Mouse (Mus musculus) midbrain, postnatal 0 days (tissue): Measurements from ENCODE around the gene Zdhhc23. TPM values are rescaled to one million over a fixed set of nuclear protein-coding genes. Genes with fewer than 3 reads are reported as not detected.

Experiments
- ATAC-seq: fragments of 200-750 bp; cut with Nextera tagmentation; 2 replicates; pipeline ENCODE4 v1.8.0; 2017; ENCODE audit warnings: moderate number of reproducible peaks, mild to moderate bottlenecking, moderate TSS enrichment, moderate library complexity; ENCODE audit not compliant: low FRiP score
- DNase-seq: peaks from one replicate; pipeline ENCODE4 v3.0.0-alpha.2; 2015; ENCODE audit warnings: low spot score
- H3K27ac ChIP-seq: fragments of 300-500 bp; sonication (generic); 2 replicates; pipeline ENCODE4 v1.5.1; 2014; ENCODE audit warnings: low read depth, mild to moderate bottlenecking, low read length, mixed read lengths
- H3K27me3 ChIP-seq: fragments of 300-500 bp; sonication (generic); 2 replicates; pipeline ENCODE4 v1.6.1; 2014; ENCODE audit warnings: low read length, control low read depth, mixed read lengths; ENCODE audit not compliant: insufficient read depth
- H3K36me3 ChIP-seq: fragments of 300-500 bp; sonication (generic); 2 replicates; pipeline ENCODE4 v1.6.1; 2014; ENCODE audit warnings: low read length, control low read depth, mixed read lengths; ENCODE audit not compliant: insufficient read depth
- H3K4me1 ChIP-seq: fragments of 300-500 bp; sonication (generic); 2 replicates; pipeline ENCODE4 v1.6.1; 2014; ENCODE audit warnings: mild to moderate bottlenecking, control low read depth, antibody characterized with exemption, low read length, mixed read lengths; ENCODE audit not compliant: insufficient read depth
- H3K4me2 ChIP-seq: fragments of 300-500 bp; sonication (generic); 2 replicates; pipeline ENCODE4 v1.6.1; 2014; ENCODE audit warnings: low read depth, mild to moderate bottlenecking, low read length, mixed read lengths; ENCODE audit not compliant: poor library complexity, severe bottlenecking
- H3K4me3 ChIP-seq: fragments of 300-500 bp; sonication (generic); 2 replicates; pipeline ENCODE4 v1.5.1; 2014; ENCODE audit warnings: low read depth, mild to moderate bottlenecking, low read length, moderate library complexity
- H3K9ac ChIP-seq: fragments of 300-500 bp; sonication (generic); replicated peaks from 2 replicates; pipeline ENCODE4 v1.6.1; 2014; ENCODE audit warnings: mild to moderate bottlenecking, low read length, moderate library complexity, mixed read lengths; ENCODE audit not compliant: poor library complexity, severe bottlenecking
- H3K9me3 ChIP-seq: fragments of 300-500 bp; sonication (generic); 2 replicates; pipeline ENCODE4 v1.6.1; 2016; ENCODE audit warnings: low read length, control low read depth
- CTCF ChIP-seq: IDR thresholded peaks from 2 replicates; pipeline ENCODE4 v1.5.1; 2016; ENCODE audit warnings: antibody characterized with exemption, mild to moderate bottlenecking
- WGBS: fragments of 180-500 bp; shearing (Covaris S2); extraction: QIAGEN DNeasy Blood & Tissue Kit; methylation state at CpG from one replicate; pipeline ENCODE4 v1.1.7; 2014; 5-methylcytosine and 5-hydroxymethylcytosine counted together
- polyA plus RNA-seq: library from polyadenylated mRNA; unstranded; fragments of >200 nt; fragmentation: Nextera tagmentation; extraction: Ambion mirVana; gene quantifications from 2 replicates; pipeline ENCODE4 v1.2.1, GENCODE M21; 2015
- total RNA-seq: library from RNA; depleted of rRNA; stranded (reverse); fragments of >200 nt; gene quantifications from 2 replicates; pipeline ENCODE4 v1.2.3, GENCODE M21; 2014; rRNA removed

Zdhhc23 gene
- total RNA-seq = 7.6 and 8.5 TPM in 2 replicates
- polyA plus RNA-seq = 2.6 and 2.9 TPM in 2 replicates

- Histone ChIP-seq H3K4me1 (no peaks in the 10 kb centered on the region), H3K4me2 (peak within 1 kb of the TSS; percentile 96), H3K36me3 (no peaks in the 10 kb centered on the region), H3K4me3 (peak within 1 kb of the TSS; percentile 88), H3K9me3 (no peaks in the 10 kb centered on the region), H3K9ac (peak within 1 kb of the TSS; percentile 70), H3K27ac (0 out of 2 replicates have a peak within 1 kb of the TSS, but pooled peaks have one; percentile 26), H3K27me3 (no peaks in the 10 kb centered on the region)
- DNase-seq (no peak), ATAC-seq (peak; percentile 66)
- WGBS = 1% methylated on average over 88 of the region's 103 CpGs
- TF ChIP-seq CTCF = no peak
These were observed at the start of gene Zdhhc23 for GRCm38 (mm10) chr16:43979328-43980109. Gene Zdhhc23 (minus strand): TSS chr16:43979791.

DNA sequence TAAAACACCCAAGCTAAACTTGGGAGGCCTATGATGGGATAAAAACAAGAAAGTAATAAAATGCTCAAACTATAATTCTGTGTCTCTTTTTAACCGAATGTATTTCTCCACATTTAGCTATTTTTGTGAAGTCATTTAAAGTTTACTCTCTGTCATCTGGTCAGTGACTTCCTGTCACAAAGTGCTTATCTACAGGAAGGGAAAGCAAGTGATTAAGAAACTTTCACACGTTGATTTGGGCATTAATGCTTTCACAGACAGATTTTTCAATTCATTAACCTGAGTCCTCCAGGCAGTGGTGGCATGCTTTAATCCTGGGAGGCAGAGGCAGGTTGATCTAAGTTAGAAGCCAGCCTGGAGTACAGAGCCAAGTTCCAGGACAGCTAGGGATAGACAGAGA lies 49.7 kb upstream of the Zdhhc23 start:
- TF ChIP-seq CTCF = no peak
- H3K4me3 ChIP-seq = no peak overlapping the region
- DNase-seq (no peak), ATAC-seq (no peak)
- no peaks in the 10 kb centered on the region for H3K36me3 ChIP-seq
- H3K27me3 ChIP-seq = no peaks in the 10 kb centered on the region
- H3K9ac ChIP-seq = no peak overlapping the region
- H3K4me2 ChIP-seq = no peak overlapping the region
- no peaks in the 10 kb centered on the region for H3K9me3 ChIP-seq
- H3K27ac ChIP-seq = no peak overlapping the region
- 63% methylated on average over 2 of the region's 2 CpGs for WGBS
- H3K4me1 ChIP-seq = no peaks in the 10 kb centered on the region

GRCm38 (mm10) chr16:44026822-44027221 lies 47.2 kb upstream of the Zdhhc23 start:
- H3K36me3 ChIP-seq = no peaks in the 10 kb centered on the region
- no peak overlapping the region for H3K9ac ChIP-seq
- 79% methylated on average over 9 of the region's 9 CpGs for WGBS
- no peak overlapping the region for H3K4me2 ChIP-seq
- no peak for TF ChIP-seq CTCF
- H3K9me3 ChIP-seq = no peaks in the 10 kb centered on the region
- DNase-seq (no peak), ATAC-seq (no peak)
- H3K27me3 ChIP-seq = no peaks in the 10 kb centered on the region
- no peak overlapping the region for H3K4me3 ChIP-seq
- no peaks in the 10 kb centered on the region for H3K4me1 ChIP-seq
- no peak overlapping the region for H3K27ac ChIP-seq

- Histone ChIP-seq H3K27me3 (no peaks in the 10 kb centered on the region), H3K27ac (no peak overlapping the region), H3K4me1 (no peaks in the 10 kb centered on the region), H3K36me3 (no peaks in the 10 kb centered on the region), H3K9ac (no peak overlapping the region), H3K4me3 (no peak overlapping the region), H3K4me2 (no peak overlapping the region), H3K9me3 (no peaks in the 10 kb centered on the region)
- DNase-seq = no peak
- no peak for TF ChIP-seq CTCF
- ATAC-seq = no peak
- 64% methylated on average over 6 of the region's 6 CpGs for WGBS
These were observed 46.6 kb upstream of the Zdhhc23 start for GRCm38 (mm10) chr16:44026210-44026609.

- WGBS = 90% methylated on average over 2 of the region's 2 CpGs
- Histone ChIP-seq H3K9ac (no peak overlapping the region), H3K36me3 (no peaks in the 10 kb centered on the region), H3K4me2 (no peak overlapping the region), H3K27ac (no peak overlapping the region), H3K4me1 (no peaks in the 10 kb centered on the region), H3K9me3 (no peaks in the 10 kb centered on the region), H3K27me3 (0 out of 2 replicates have a peak, but pooled peaks cover 4% of the 10 kb centered on the region), H3K4me3 (no peak overlapping the region)
- no peak for TF ChIP-seq CTCF
- DNase-seq (no peak), ATAC-seq (no peak)
These were observed 39.5 kb upstream of the Zdhhc23 start for GRCm38 (mm10) chr16:44018986-44019548.

DNA sequence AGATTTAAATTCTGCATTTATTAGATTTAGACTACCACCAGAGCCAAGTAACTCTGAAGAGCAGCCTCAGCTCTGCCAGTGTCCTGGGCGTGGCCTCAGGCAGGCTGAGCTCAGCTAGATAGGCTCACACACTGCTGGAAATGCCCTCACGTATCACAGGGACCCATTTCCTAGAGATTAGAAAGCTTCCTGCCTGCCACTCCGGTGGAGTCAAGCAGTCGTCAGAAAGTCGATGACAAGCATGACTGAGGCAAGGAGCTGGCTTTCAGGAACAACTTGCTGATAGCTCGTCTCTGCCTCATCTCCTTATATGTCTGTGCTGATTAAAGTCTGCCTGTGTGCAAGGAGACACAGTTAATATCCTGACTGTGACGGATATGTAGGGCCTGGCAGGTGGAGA lies 38.8 kb upstream of the Zdhhc23 start:
- 55% methylated on average over 7 of the region's 7 CpGs for WGBS
- ATAC-seq (no peak), DNase-seq (no peak)
- TF ChIP-seq CTCF = no peak
- Histone ChIP-seq H3K4me3 (no peak overlapping the region), H3K9me3 (no peaks in the 10 kb centered on the region), H3K27me3 (0 out of 2 replicates have a peak, but pooled peaks cover 4% of the 10 kb centered on the region), H3K9ac (no peak overlapping the region), H3K36me3 (no peaks in the 10 kb centered on the region), H3K4me1 (no peaks in the 10 kb centered on the region), H3K4me2 (no peak overlapping the region), H3K27ac (no peak overlapping the region)
